Mouse (Mus musculus) cerebellum, adult 2 months (tissue): ENCODE results near the gene Vmn2r69. TPM values are rescaled to one million over a fixed set of nuclear protein-coding genes. Genes with fewer than 3 reads are reported as not detected.

ENCODE experiments used
- DNase-seq, 2 experiments: peaks; one replicate each; pipeline ENCODE4 v3.0.0; 2021
- H3K27ac ChIP-seq: fragments of 200-500 bp; 2 replicates; pipeline ENCODE4 v1.5.1; 2012; ENCODE audit warnings: low read length, control low read depth, inconsistent platforms; ENCODE audit not compliant: insufficient read depth
- H3K27me3 ChIP-seq: fragments of 200-500 bp; 2 replicates; pipeline ENCODE4 v1.6.1; 2012; ENCODE audit warnings: inconsistent platforms, mild to moderate bottlenecking, low read length, moderate library complexity; ENCODE audit not compliant: control insufficient read depth, insufficient read depth
- H3K4me1 ChIP-seq: fragments of 200-500 bp; 2 replicates; pipeline ENCODE4 v1.6.1; 2011; ENCODE audit warnings: low read length; ENCODE audit not compliant: control insufficient read depth, insufficient read depth
- H3K4me3 ChIP-seq: fragments of 200-500 bp; replicated peaks from 2 replicates; pipeline ENCODE3; 2011; ENCODE audit warnings: mild to moderate bottlenecking, low read depth, low read length, control low read depth; ENCODE audit not compliant: insufficient read depth
- CTCF ChIP-seq: fragments of 200-500 bp; IDR thresholded peaks from 2 replicates; pipeline ENCODE4 v1.5.1; 2011; ENCODE audit warnings: low read depth, mild to moderate bottlenecking, control low read depth, low read length, moderate library complexity, borderline replicate concordance; ENCODE audit not compliant: insufficient read depth
- POLR2A ChIP-seq: fragments of 200-500 bp; IDR thresholded peaks from 2 replicates; pipeline ENCODE4 v1.6.1; 2011; ENCODE audit warnings: low read length, control low read depth, borderline replicate concordance; ENCODE audit not compliant: insufficient read depth
- WGBS: fragments of 180-500 bp; shearing (Covaris S2); methylation state at CpG from one replicate; pipeline ENCODE4 v1.1.7; 2018; 5-methylcytosine and 5-hydroxymethylcytosine counted together
- polyA plus RNA-seq: library from polyadenylated mRNA; depleted of rRNA; stranded (reverse); fragments of >200 nt; gene quantifications from 2 replicates; pipeline ENCODE4 v1.2.3, GENCODE M21; 2012; rRNA removed

Gene Vmn2r69
- polyA plus RNA-seq: not detected in 2 replicates

DNA sequence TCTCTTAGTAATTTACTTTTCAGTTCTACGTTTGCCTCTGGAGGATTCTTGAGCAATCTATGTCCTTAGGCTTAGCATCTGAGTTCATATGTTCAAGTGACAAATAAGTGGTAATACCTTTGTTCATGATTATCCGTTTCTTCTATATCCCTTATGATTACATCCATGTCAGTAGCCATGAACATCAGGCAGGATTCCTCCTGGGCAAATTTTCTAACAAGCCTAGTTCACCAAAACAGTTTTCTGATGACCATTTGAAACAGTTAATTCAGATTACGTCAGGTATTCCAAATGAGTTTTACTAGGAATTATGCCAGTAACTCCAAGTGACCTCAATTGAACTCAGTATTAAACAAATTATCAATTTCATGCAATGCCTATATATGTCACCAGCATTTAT is at the start of gene Vmn2r69:
Gene Vmn2r69, minus strand, starts transcription at position 101 of the 400 bp plus-strand sequence.
- DNase-seq: no peak
- no peaks in the 10 kb centered on the region for H3K27me3 ChIP-seq
- no peak within 1 kb of the TSS for H3K27ac ChIP-seq
- no peaks in the 10 kb centered on the region for H3K4me1 ChIP-seq
- TF ChIP-seq CTCF (no peak), POLR2A (no peak)
- 58% methylated on average over 3 of the region's 3 CpGs for WGBS
- no peak within 1 kb of the TSS for H3K4me3 ChIP-seq

Other genes with a start within 250 kb of the Vmn2r69 start
- gene Vmn2r68, start 178.1 kb downstream of the Vmn2r69 start, polyA plus RNA-seq: not detected in 2 replicates
- not detected in 2 replicates for gene Vmn2r71, start 147.2 kb upstream of the Vmn2r69 start, polyA plus RNA-seq
- gene Vmn2r70, start 153.3 kb upstream of the Vmn2r69 start, polyA plus RNA-seq: not detected in 2 replicates